Mouse (Mus musculus) E14TG2a.4 (cell line): ENCODE data around the gene Gbp7.

ENCODE experiments used
- CTCF ChIP-seq: conservative IDR thresholded peaks from 2 replicates; pipeline ENCODE4 v1.5.1; 2014; ENCODE audit warnings: low read length
- NANOG ChIP-seq: IDR thresholded peaks from 2 replicates; pipeline ENCODE4 v1.6.1; 2014; ENCODE audit warnings: borderline replicate concordance, low read length, mixed read lengths

- TF ChIP-seq CTCF (no peak), NANOG (no peak)
Measured at GRCm38 (mm10) chr3:142578342-142578741, 48.2 kb downstream of the Gbp7 start.
